Mouse (Mus musculus) heart, adult 2 months (tissue): ENCODE data around the gene Guca2a.

Source experiments
- EP300 ChIP-seq: fragments of 200-500 bp; IDR thresholded peaks from 2 replicates; pipeline ENCODE4 v1.6.1; 2011; ENCODE audit warnings: low read depth, low read length, control low read depth; ENCODE audit not compliant: insufficient read depth
- POLR2A ChIP-seq: fragments of 200-500 bp; IDR thresholded peaks from 2 replicates; pipeline ENCODE4 v1.6.1; 2011; ENCODE audit warnings: mild to moderate bottlenecking, low read depth, low read length, control low read depth; ENCODE audit not compliant: insufficient read depth

- TF ChIP-seq POLR2A: no peak
- TF ChIP-seq EP300: no peak
These were observed 21.2 kb downstream of the Guca2a start, which contains the start of gene Guca2b for GRCm38 (mm10) chr4:119658731-119659130.
